Mouse (Mus musculus): Measurements from ENCODE around the gene Ptch1.

GRCm38 (mm10) chr13:63513374-63514098 is 59.9 kb downstream of the Ptch1 start:
- TF ChIP-seq CTCF (IDR thresholded peaks at IDR 0.05; ENCODE audit: borderline replicate concordance, insufficient read depth, low read depth, low read length) (no peak), POLR2A (IDR thresholded peaks at IDR 0.05; ENCODE audit: borderline replicate concordance, insufficient read depth, low read length) (no peak)
